Mouse (Mus musculus): ENCODE measurements around the gene Lrp2.

- TF ChIP-seq CTCF (IDR thresholded peaks at IDR 0.05; ENCODE audit: low read depth) = no peak
- no peak for TF ChIP-seq EP300 (optimal IDR thresholded peaks at IDR 0.05)
Observed at GRCm38 (mm10) chr2:69479859-69480258, 106.0 kb downstream of the Lrp2 start.

Measured in stomach, postnatal 0 days (tissue).